Mouse (Mus musculus) heart, embryonic 15.5 days (tissue): ENCODE results near the gene Gm17606. TPM values are rescaled to one million over a fixed set of nuclear protein-coding genes. Genes with fewer than 3 reads are reported as not detected.

Experiments used
- microRNA counts: library from miRNA; unstranded; fragments of <30 nt; microRNA quantifications from one replicate; lab custom pipeline; 2016
- microRNA-seq: library from miRNA; unstranded; fragments of <30 nt; microRNA quantifications from one replicate; pipeline ENCODE4, GENCODE M21; 2016
- polyA plus RNA-seq: library from polyadenylated mRNA; unstranded; fragments of >200 nt; fragmentation: Nextera tagmentation; extraction: Ambion mirVana; gene quantifications from 2 replicates; pipeline ENCODE4 v1.2.1, GENCODE M21; 2015

Gm17606 gene
- polyA plus RNA-seq, 1 experiment from 2014 or later: not detected

MicroRNAs within 50 kb of the gene (microRNA counts, 519-probe panel; counts per million panel counts)
- not detected for microRNA mmu-miR-686 (lab: Ali Mortazavi, UCI)

Small RNA genes within 50 kb of the gene (microRNA-seq; reads per million reads assigned to microRNA genes)
- gene Mir686 (not detected), gene Mir6948 (not detected)

Other genes with a start within 250 kb of the Gm17606 start
- gene Slc7a7, start 223.2 kb upstream of the Gm17606 start, polyA plus RNA-seq: 7.7 and 11.0 TPM in 2 replicates
- 196 and 285 TPM in 2 replicates for gene Mrpl52, start 214.0 kb upstream of the Gm17606 start, polyA plus RNA-seq
- gene Mmp14, start 209.3 kb upstream of the Gm17606 start, polyA plus RNA-seq: 91.2 and 125 TPM in 2 replicates
- gene Lrp10, start 176.8 kb upstream of the Gm17606 start, polyA plus RNA-seq: 41.9 and 51.6 TPM in 2 replicates
- gene Rem2, start 164.9 kb upstream of the Gm17606 start, polyA plus RNA-seq: 1.1 and 1.9 TPM in 2 replicates
- gene Prmt5, start 123.4 kb upstream of the Gm17606 start, polyA plus RNA-seq: 47.4 and 57.4 TPM in 2 replicates
- gene Haus4, start 86.3 kb upstream of the Gm17606 start, polyA plus RNA-seq: 34.0 and 39.8 TPM in 2 replicates
- 23.1 and 35.5 TPM in 2 replicates for gene Ajuba, start 63.4 kb upstream of the Gm17606 start, polyA plus RNA-seq
- gene 4931414P19Rik, start 35.0 kb upstream of the Gm17606 start, polyA plus RNA-seq: 4.8 and 5.0 TPM in 2 replicates
- gene Psmb5, start 22.9 kb upstream of the Gm17606 start, polyA plus RNA-seq: 294 and 335 TPM in 2 replicates
- 1.7 and 17.6 TPM in 2 replicates for gene Psmb11, start 19.5 kb upstream of the Gm17606 start, polyA plus RNA-seq
- 1.6 and 2.1 TPM in 2 replicates for gene Cdh24, start 412 bp downstream of the Gm17606 start, polyA plus RNA-seq
- 40.7 and 42.3 TPM in 2 replicates for gene 1700123O20Rik, start 45.3 kb downstream of the Gm17606 start, polyA plus RNA-seq
- 75.5 and 80.1 TPM in 2 replicates for gene Acin1, start 46.0 kb downstream of the Gm17606 start, polyA plus RNA-seq
- 0.15 and 0.16 TPM in 2 replicates for gene Gm29776, start 57.9 kb downstream of the Gm17606 start, polyA plus RNA-seq
- 0.10 and 0.11 TPM in 2 replicates for gene Cebpe, start 71.2 kb downstream of the Gm17606 start, polyA plus RNA-seq
- gene Slc7a8, start 141.0 kb downstream of the Gm17606 start, polyA plus RNA-seq: 2.8 and 4.4 TPM in 2 replicates
- gene Rnf212b, start 173.2 kb downstream of the Gm17606 start, polyA plus RNA-seq: not detected in 2 replicates
- gene Homez, start 230.0 kb downstream of the Gm17606 start, polyA plus RNA-seq: 5.4 and 7.1 TPM in 2 replicates
- 1.2 and 1.5 TPM in 2 replicates for gene Ppp1r3e, start 236.6 kb downstream of the Gm17606 start, polyA plus RNA-seq
- 3.3 and 3.4 TPM in 2 replicates for gene Bcl2l2, start 242.4 kb downstream of the Gm17606 start, polyA plus RNA-seq
- not detected in 2 replicates for gene Gm20521, start 242.5 kb downstream of the Gm17606 start, polyA plus RNA-seq